Mouse (Mus musculus): ENCODE data around the gene Hadhb. TPM values are rescaled to one million over a fixed set of nuclear protein-coding genes. Genes with fewer than 3 reads are reported as not detected.
A peak's percentile ranks its signal among the peaks of the same experiment; 100 is the strongest.
"Not testable (repeated sequence)": the region's sequence is repeated elsewhere in the genome, so short reads cannot be mapped to it uniquely, and the experiment has no call there.

Gene Hadhb
- polyA plus RNA-seq, 1 experiment from 2014 or later = 107 TPM

DNA sequence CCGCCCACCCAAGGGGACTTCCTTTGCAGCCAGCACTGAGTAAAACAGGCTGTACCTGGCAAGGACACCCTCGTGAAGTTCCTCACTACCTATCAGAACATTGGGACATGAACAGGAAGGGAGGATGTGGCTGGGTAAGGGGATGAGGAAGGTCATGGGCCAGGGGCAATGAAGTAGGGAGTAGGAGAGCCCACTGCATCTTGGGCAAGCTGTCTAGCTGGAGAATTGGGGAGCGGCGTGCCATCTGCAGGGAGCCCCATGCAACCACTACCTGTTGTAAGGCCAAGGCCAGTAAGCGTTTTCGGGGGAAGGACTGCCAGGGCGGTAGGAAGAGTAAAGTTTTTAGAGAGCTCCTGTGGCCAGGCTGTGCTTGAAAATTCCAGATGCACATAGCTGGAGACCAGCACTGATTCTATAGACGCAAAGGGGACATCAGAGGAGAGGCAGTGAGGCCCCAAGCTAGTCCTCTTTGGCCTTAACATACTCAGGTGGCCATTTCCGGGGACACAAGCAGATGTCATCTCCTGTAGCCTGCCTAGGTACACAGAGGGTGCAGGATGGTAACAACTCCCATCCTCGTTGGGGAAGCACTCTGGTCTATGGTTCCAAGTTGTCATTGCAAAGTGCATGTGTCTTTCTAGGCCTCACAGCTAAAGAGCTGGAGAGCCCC lies 48.3 kb downstream of the Hadhb start:
- no peaks in the 10 kb centered on the region for H3K27me3 ChIP-seq (replicated peaks; ENCODE audit: insufficient read depth, low read length)
- H3K36me3 ChIP-seq (ENCODE audit: insufficient read depth, low read length) = no peaks in the 10 kb centered on the region
- DNase-seq (ENCODE audit: low spot score) (no peak), ATAC-seq (no peak)
- H3K4me3 ChIP-seq (ENCODE audit: low read depth, low read length) = no peak overlapping the region
- no peaks in the 10 kb centered on the region for H3K9me3 ChIP-seq (ENCODE audit: low read length)
- no peaks in the 10 kb centered on the region for H3K4me1 ChIP-seq (ENCODE audit: insufficient read depth, low read depth, low read length)
- WGBS = 72% methylated on average over 10 of the region's 10 CpGs
- no peak overlapping the region for H3K4me2 ChIP-seq (replicated peaks; ENCODE audit: low read depth, low read length)
- TF ChIP-seq CTCF (IDR thresholded peaks at IDR 0.05) (no peak), EP300 (IDR thresholded peaks at IDR 0.05) (no peak)
- no peak overlapping the region for H3K27ac ChIP-seq (ENCODE audit: low read length)
- H3K9ac ChIP-seq (replicated peaks; ENCODE audit: low read depth) = no peak overlapping the region

DNA sequence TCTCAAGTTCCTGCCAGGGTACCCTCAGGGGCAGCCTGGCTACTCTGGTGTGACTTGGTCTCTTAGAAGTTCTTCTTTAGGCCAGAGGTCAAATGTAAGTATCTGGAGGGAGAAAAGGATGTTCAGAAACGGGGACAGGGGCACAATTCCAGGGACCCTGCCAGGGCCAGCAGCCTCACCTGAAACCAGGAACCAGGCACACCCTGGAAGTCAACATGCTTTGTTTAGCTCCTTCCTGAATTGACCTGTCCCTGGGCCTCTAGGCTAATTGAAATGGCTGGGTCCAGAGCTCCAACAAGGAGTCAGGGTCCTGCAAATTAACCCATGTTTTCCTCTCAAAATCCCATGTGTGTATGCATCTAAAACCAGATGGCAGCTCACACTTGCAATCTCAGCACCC lies 49.4 kb downstream of the Hadhb start:
- TF ChIP-seq EP300 (IDR thresholded peaks at IDR 0.05) (no peak), CTCF (IDR thresholded peaks at IDR 0.05) (no peak)

DNA sequence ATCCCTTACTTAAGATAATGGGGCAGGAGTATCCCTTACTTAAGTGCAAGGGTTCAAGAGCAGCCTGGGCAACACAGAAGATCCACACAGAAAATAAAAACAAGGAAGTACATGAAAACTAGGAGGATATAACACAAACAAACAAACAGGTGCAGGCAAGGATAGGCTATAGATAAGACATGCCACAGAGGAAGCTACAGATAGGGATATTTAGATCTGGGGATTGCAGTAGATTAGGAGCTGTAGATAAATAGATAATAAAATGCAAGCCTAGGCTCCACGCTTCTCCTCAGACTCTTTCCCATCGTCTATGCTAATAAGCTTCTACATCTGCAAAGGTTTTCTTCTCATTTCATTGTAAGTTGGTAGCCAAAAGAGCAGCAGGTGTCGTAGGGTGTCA lies 50.0 kb downstream of the Hadhb start:
- WGBS = 74% methylated on average over 3 of the region's 3 CpGs
- ATAC-seq = no peak

More for the DNA sequence above, 49.4 kb downstream of the Hadhb start:
- Histone ChIP-seq H3K36me3 (ENCODE audit: insufficient read depth, low read length) (no peaks in the 10 kb centered on the region), H3K4me3 (ENCODE audit: low read depth, low read length) (no peak overlapping the region), H3K27me3 (replicated peaks; ENCODE audit: insufficient read depth, low read length) (no peaks in the 10 kb centered on the region), H3K9me3 (ENCODE audit: low read length) (no peaks in the 10 kb centered on the region), H3K9ac (replicated peaks; ENCODE audit: low read depth) (no peak overlapping the region), H3K4me2 (replicated peaks; ENCODE audit: low read depth, low read length) (no peak overlapping the region), H3K4me1 (ENCODE audit: insufficient read depth, low read depth, low read length) (no peaks in the 10 kb centered on the region), H3K27ac (ENCODE audit: low read length) (no peak overlapping the region)
- DNase-seq (ENCODE audit: low spot score) = no peak
- WGBS = 56% methylated on average over 1 of the region's 1 CpGs
- ATAC-seq = no peak

DNA sequence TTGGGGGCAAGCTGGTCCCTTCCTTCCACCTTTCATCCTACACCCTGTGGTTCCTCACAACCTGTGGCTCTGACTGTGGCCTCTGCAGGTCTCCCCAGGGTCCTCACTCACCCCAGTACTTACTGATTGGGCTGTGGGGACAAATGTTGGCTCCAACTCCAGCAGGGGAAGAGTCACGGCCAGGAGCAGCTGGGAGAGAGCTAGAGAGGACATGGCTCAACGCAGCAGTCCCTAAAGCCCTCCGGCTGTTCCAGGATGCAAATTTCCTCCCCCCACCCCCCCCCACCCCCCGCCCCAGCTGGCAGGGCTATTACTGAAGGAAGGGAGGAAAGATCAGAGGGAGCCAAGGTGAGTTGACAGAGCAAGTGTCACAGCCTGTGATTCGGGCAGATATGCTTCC lies 50.4 kb downstream of the Hadhb start, which contains the start of gene Adgrf3:
Gene Adgrf3 (minus strand): TSS at position 230 of the 400 bp plus-strand sequence.
- H3K9ac ChIP-seq (replicated peaks; ENCODE audit: low read depth) = no peak within 1 kb of the TSS
- TF ChIP-seq EP300 (IDR thresholded peaks at IDR 0.05) (no peak), CTCF (IDR thresholded peaks at IDR 0.05) (no peak)
- WGBS = 22% methylated on average over 5 of the region's 5 CpGs
- no peaks in the 10 kb centered on the region for H3K36me3 ChIP-seq (ENCODE audit: insufficient read depth, low read length)
- no peaks in the 10 kb centered on the region for H3K27me3 ChIP-seq (replicated peaks; ENCODE audit: insufficient read depth, low read length)
- ATAC-seq = peak; percentile 51
- no peak within 1 kb of the TSS for H3K4me2 ChIP-seq (replicated peaks; ENCODE audit: low read depth, low read length)
- DNase-seq (ENCODE audit: low spot score) = peak; percentile 28
- H3K4me3 ChIP-seq (ENCODE audit: low read depth, low read length) = no peak within 1 kb of the TSS
- H3K9me3 ChIP-seq (ENCODE audit: low read length) = no peaks in the 10 kb centered on the region
- no peak within 1 kb of the TSS for H3K27ac ChIP-seq (ENCODE audit: low read length)
- H3K4me1 ChIP-seq (ENCODE audit: insufficient read depth, low read depth, low read length) = no peaks in the 10 kb centered on the region

More for the DNA sequence above, 50.0 kb downstream of the Hadhb start:
- H3K4me2 ChIP-seq (replicated peaks; ENCODE audit: low read depth, low read length) = no peak overlapping the region
- no peaks in the 10 kb centered on the region for H3K4me1 ChIP-seq (ENCODE audit: insufficient read depth, low read depth, low read length)
- no peaks in the 10 kb centered on the region for H3K27me3 ChIP-seq (replicated peaks; ENCODE audit: insufficient read depth, low read length)
- TF ChIP-seq EP300 (IDR thresholded peaks at IDR 0.05) (no peak), CTCF (IDR thresholded peaks at IDR 0.05) (no peak)
- no peak for DNase-seq (ENCODE audit: low spot score)
- H3K36me3 ChIP-seq (ENCODE audit: insufficient read depth, low read length) = no peaks in the 10 kb centered on the region
- no peak overlapping the region for H3K4me3 ChIP-seq (ENCODE audit: low read depth, low read length)
- no peak overlapping the region for H3K9ac ChIP-seq (replicated peaks; ENCODE audit: low read depth)
- no peak overlapping the region for H3K27ac ChIP-seq (ENCODE audit: low read length)
- H3K9me3 ChIP-seq (ENCODE audit: low read length) = no peaks in the 10 kb centered on the region

DNA sequence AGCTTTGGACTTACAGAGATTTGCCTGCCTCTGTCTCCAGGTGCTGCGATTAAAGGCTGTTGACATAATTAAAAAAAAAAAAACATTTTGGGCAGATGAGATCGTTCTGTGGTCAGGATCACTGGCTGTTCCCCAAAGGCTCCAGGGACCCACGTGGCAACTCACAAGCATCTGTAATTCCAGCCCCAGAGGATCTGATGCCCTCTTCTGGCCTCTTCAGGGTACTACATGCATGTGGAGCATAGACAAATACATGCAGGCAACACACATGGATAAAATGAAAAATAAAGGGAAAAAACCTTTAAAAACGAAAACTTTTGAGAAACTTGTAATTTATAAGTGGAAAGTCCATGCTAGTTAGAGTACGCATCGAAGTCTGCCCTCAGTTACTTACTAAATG lies 52.2 kb downstream of the Hadhb start:
- Histone ChIP-seq H3K27ac (ENCODE audit: low read length) (no peak overlapping the region), H3K9me3 (ENCODE audit: low read length) (no peaks in the 10 kb centered on the region), H3K4me2 (replicated peaks; ENCODE audit: low read depth, low read length) (no peak overlapping the region), H3K9ac (replicated peaks; ENCODE audit: low read depth) (no peak overlapping the region), H3K4me1 (ENCODE audit: insufficient read depth, low read depth, low read length) (no peaks in the 10 kb centered on the region), H3K27me3 (replicated peaks; ENCODE audit: insufficient read depth, low read length) (no peaks in the 10 kb centered on the region), H3K4me3 (ENCODE audit: low read depth, low read length) (no peak overlapping the region), H3K36me3 (ENCODE audit: insufficient read depth, low read length) (no peaks in the 10 kb centered on the region)
- TF ChIP-seq EP300 (IDR thresholded peaks at IDR 0.05) = no peak
- TF ChIP-seq CTCF (IDR thresholded peaks at IDR 0.05) = peak; percentile 66
- ATAC-seq (no peak), DNase-seq (ENCODE audit: low spot score) (peak; percentile 28)
- 64% methylated on average over 6 of the region's 6 CpGs for WGBS

DNA sequence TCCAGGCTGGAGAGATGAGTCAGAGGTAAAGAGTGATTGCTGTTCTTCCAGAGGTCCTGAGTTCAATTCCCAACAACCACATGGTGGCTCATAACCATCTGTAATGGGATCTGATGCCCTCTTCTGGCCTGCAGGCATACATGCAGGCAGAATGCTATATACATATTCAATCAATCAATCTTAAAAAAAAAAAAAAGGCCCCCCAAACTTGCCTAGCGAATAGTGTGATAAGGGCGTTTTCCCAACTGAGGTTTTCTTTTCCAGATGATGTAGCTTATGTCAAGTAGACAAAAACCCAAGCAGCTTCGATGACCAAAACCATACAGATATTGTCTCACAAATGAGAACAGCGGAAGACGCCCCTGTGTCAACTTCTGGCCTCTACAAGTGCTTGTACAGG lies 55.7 kb downstream of the Hadhb start:
- H3K27me3 ChIP-seq (replicated peaks; ENCODE audit: insufficient read depth, low read length); DNase-seq (ENCODE audit: low spot score); H3K4me1 ChIP-seq (ENCODE audit: insufficient read depth, low read depth, low read length); H3K9me3 ChIP-seq (ENCODE audit: low read length); H3K4me3 ChIP-seq (ENCODE audit: low read depth, low read length); H3K27ac ChIP-seq (ENCODE audit: low read length); H3K9ac ChIP-seq (replicated peaks; ENCODE audit: low read depth); H3K4me2 ChIP-seq (replicated peaks; ENCODE audit: low read depth, low read length); ATAC-seq; H3K36me3 ChIP-seq (ENCODE audit: insufficient read depth, low read length): not testable (repeated sequence)
- WGBS = 89% methylated on average over 5 of the region's 5 CpGs

DNA sequence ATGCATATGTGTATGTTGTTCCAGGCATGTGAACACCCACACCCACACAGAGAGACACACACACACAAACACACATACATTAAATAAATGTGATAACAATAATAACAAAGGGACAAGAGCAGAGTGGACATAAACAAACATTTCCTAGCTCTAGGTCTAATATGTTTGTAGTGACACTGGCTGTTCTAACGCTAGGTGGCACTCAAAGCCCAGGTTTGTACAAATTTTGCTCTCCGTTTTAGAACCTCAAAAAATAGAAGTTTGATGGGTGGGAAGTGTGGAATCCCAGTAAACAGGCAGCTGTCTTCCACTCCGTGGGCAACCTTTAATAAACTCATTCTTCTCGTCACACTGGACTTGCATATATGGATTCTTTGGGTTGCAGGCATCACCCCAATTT lies 59.8 kb downstream of the Hadhb start:
- Histone ChIP-seq H3K27me3 (replicated peaks; ENCODE audit: insufficient read depth, low read length) (no peaks in the 10 kb centered on the region), H3K9me3 (ENCODE audit: low read length) (no peaks in the 10 kb centered on the region), H3K9ac (replicated peaks; ENCODE audit: low read depth) (no peak overlapping the region), H3K36me3 (ENCODE audit: insufficient read depth, low read length) (no peaks in the 10 kb centered on the region), H3K4me1 (ENCODE audit: insufficient read depth, low read depth, low read length) (no peaks in the 10 kb centered on the region), H3K27ac (ENCODE audit: low read length) (no peak overlapping the region), H3K4me2 (replicated peaks; ENCODE audit: low read depth, low read length) (no peak overlapping the region), H3K4me3 (ENCODE audit: low read depth, low read length) (no peak overlapping the region)
- WGBS = 6% methylated on average over 4 of the region's 4 CpGs
- DNase-seq (ENCODE audit: low spot score) (peak; percentile 70), ATAC-seq (no peak)
- TF ChIP-seq CTCF (IDR thresholded peaks at IDR 0.05) (peak; percentile 82), EP300 (IDR thresholded peaks at IDR 0.05) (no peak)
